Mouse (Mus musculus) kidney, postnatal 10 days (tissue): ENCODE data around the gene Ttc21a.
A peak's percentile ranks its signal among the peaks of the same experiment; 100 is the strongest.
"Not testable (repeated sequence)": the region's sequence is repeated elsewhere in the genome, so short reads cannot be mapped to it uniquely, and the experiment has no call there.

Source experiments
- DNase-seq: peaks from one replicate; pipeline ENCODE4 v3.0.0; 2021; ENCODE audit warnings: mixed read lengths

Ttc21a gene

DNA sequence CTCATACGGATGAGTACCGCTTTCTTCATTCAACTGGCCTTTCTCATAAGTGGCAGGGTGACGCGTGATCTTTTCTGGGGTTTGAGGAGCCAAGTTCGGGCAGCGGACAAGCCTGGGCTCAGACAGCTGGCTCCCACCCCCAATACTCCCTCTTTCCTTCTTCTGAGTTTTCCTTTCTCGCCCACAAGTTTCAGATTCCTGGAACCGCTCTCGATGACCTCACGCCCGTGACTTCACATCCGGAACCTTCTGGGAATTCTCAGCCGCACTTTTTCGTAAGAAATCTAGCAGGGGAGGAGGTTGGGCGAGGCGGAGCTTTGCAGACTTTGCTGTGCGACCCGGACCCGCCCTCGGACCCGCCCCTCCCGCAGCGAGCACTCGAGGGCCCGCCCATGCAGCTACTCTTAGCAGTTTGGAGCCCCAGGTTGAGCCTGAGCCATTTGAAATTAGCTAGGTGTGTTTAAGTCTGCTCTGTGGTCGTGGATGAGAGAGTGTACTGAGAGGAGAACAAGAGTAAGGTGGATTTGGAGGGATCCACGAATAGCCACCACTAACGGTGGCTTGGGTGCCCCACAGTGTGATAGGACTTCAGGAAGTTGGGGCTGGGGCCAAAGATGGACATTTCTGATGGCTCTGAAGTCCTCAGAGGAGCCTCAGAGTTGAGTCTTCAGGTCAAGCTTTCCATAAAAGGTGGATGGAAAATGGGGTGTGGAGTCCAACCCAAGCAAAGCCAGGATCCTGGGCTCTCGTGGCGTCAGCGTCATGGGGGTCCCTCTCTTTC is 64.7 kb downstream of the Ttc21a start:
- DNase-seq = peak; percentile 94

DNA sequence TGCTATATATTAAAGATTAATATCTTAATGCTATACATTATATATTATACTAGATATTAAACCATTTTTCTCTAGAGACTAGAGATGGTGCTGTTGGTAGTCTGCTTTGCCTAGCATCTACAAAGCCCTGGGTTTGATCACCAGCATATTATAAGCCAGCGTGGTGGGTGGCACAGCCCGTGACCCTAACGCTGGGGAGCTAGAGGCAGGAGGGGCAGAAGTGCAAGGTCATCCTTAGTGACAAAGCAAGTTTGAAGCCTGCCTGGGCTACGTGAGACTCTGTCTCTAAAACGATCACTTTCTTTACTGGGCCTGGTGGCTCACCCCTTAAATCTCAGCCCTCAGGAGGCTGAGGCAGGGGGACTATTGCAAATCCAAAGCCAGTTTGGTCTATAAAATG is 65.5 kb downstream of the Ttc21a start:
- no peak for DNase-seq

- DNase-seq = no peak
Observed at GRCm38 (mm10) chr9:120005936-120006335, 68.5 kb downstream of the Ttc21a start.

DNA sequence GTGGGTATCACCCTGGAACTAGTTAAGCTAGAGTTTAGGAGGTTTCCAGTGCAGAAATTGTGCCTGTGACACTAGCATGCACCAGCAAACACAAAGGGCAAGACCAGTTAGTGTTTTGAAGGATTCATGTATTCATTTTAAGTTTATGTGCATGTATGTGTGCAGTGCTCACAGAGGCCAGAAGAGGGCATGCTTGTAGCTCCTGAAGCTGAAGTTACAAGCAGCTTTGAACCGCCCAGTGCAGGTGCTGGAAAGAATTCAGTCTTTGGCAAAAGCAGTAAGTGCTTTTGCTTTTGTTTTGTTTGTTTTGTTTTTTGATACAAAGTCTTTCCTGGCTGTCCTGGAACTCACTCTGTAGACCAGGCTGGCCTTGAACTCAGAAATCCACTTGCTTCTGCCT is 70.4 kb downstream of the Ttc21a start:
- no peak for DNase-seq

- no peak for DNase-seq
Observed at GRCm38 (mm10) chr9:120009226-120009841, 71.9 kb downstream of the Ttc21a start.

- DNase-seq = no peak
Observed at GRCm38 (mm10) chr9:120009871-120010270, 72.5 kb downstream of the Ttc21a start.

DNA sequence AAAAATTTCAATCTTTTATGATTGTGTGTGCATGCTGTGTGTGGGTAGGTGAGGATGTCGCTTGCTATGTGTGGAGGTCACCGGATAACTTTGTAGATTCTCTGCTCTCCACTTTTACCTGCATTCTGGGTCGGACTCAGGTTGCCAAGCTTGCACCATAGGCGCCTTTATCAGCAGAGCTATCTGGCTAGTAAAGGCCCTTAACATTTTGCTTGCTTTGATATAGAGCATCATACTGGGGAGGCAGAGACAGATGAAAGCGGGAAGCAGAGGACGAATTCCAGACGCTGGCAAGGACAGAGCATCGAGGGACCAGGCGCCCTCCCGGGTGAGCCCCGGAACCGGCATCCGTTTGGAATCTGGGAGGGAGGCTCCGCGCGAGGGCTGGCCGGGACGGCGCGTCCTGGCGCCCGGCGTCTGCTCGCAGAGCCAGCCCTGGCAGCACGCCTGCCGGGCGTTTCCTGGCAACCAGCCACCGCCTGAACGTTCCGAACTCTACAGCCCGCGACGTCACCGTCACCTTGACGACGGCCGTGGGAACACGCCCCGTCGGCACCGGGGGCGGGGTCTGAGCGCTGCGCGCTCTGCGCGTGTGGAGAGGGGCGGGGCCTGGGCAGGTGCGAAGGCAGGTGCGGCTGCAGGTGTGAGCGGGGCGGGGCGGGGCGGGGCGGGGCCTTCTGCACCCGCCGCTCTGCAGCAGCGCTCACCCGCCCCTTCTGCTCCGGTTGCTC is 73.5 kb downstream of the Ttc21a start:
- peak; percentile 99 for DNase-seq

DNA sequence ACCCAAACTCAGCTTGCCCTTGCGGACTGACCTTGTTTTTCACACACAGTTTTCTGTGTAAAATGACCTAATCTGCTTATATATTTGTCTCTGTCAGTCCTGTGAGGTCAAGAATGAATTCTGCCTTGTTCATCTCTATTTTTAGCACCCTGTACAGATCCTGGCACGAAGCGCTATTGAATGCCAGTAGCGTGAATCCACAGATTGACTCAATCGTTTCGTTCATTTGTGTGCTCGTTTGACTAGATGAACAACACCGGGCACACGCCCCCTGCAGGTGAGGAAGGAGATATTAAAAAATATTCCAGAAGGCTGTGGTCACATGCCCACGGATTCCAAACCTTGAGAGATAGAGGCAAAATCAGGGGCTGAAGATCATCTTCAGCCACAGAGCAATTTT is 74.1 kb downstream of the Ttc21a start:
- DNase-seq = peak; percentile 81

- DNase-seq = not testable (repeated sequence)
Observed at GRCm38 (mm10) chr9:120012161-120012560, 74.8 kb downstream of the Ttc21a start.

- DNase-seq = no peak
Observed at GRCm38 (mm10) chr9:120012781-120013180, 75.4 kb downstream of the Ttc21a start.

GRCm38 (mm10) chr9:120013251-120013820 is 75.9 kb downstream of the Ttc21a start:
- DNase-seq = no peak

DNA sequence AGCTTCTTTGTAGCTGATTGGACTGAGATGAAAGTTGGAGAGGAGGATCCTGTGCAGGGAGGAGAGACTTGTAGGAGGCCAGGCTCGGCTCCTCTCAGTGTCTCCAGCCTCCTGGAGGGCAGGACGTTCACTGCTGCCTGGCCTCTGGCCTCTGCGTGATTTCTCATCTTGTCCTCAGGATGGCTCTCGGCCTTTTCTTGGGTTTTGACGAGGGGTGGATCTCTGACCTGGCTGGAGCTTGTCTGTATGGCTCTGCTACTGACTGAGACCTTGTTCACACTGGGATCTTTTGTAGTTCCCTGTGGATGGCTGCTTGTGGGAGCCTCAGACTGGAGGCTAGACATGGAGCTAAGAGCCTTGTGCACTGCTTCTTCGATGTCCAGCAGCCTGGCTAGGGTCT is 77.4 kb downstream of the Ttc21a start:
- no peak for DNase-seq

DNA sequence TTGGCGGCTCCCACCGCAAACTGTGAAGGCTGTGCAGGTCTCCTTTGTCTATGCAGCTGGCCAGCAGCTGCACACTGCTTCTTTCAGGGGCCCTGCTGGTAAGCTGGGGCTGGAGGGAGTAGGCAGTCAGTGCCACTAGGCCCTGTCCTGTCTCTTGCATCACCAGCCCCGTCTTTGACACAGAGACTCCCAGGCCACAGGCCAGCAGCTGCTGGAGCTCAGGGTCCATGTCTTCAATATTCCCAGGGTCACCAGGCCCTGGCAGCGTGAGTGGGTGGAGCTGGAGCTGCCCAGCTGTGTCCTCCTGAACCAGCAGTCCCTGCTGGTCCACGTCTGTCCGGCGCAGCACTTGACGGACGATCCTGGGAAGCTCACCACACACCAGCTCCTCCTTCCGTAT is 79.5 kb downstream of the Ttc21a start:
- no peak for DNase-seq
